Mouse (Mus musculus) neural tube, embryonic 15.5 days (tissue): ENCODE data around the gene Tmem255b. TPM values are rescaled to one million over a fixed set of nuclear protein-coding genes. Genes with fewer than 3 reads are reported as not detected.

Experiments
- ATAC-seq: fragments of 200-750 bp; cut with Nextera tagmentation; 2 replicates; pipeline ENCODE4 v1.8.0; 2017; ENCODE audit warnings: mild to moderate bottlenecking, moderate TSS enrichment, moderate library complexity; ENCODE audit not compliant: low FRiP score
- H3K27ac ChIP-seq: fragments of 300-500 bp; sonication (generic); replicated peaks from 2 replicates; pipeline ENCODE4 v1.5.1; 2015; ENCODE audit warnings: mild to moderate bottlenecking, inconsistent platforms
- H3K27me3 ChIP-seq: fragments of 300-500 bp; sonication (generic); replicated peaks from 2 replicates; pipeline ENCODE4 v1.6.1; 2015; ENCODE audit warnings: inconsistent platforms
- H3K36me3 ChIP-seq: fragments of 300-500 bp; sonication (generic); 2 replicates; pipeline ENCODE4 v1.6.1; 2015; ENCODE audit warnings: inconsistent platforms
- H3K4me1 ChIP-seq: fragments of 300-500 bp; sonication (generic); 2 replicates; pipeline ENCODE4 v1.6.1; 2015; ENCODE audit warnings: inconsistent platforms
- H3K4me2 ChIP-seq: fragments of 300-500 bp; sonication (generic); 2 replicates; pipeline ENCODE4 v1.6.1; 2015; ENCODE audit warnings: inconsistent platforms, mild to moderate bottlenecking, moderate library complexity
- H3K4me3 ChIP-seq: fragments of 300-500 bp; sonication (generic); replicated peaks from 2 replicates; pipeline ENCODE4 v1.5.1; 2015; ENCODE audit warnings: mild to moderate bottlenecking, inconsistent platforms
- H3K9ac ChIP-seq: fragments of 300-500 bp; sonication (generic); replicated peaks from 2 replicates; pipeline ENCODE4 v1.6.1; 2015; ENCODE audit warnings: mild to moderate bottlenecking, inconsistent platforms
- H3K9me3 ChIP-seq: fragments of 300-500 bp; sonication (generic); replicated peaks from 2 replicates; pipeline ENCODE4 v1.6.1; 2016; ENCODE audit warnings: inconsistent platforms
- WGBS: fragments of 180-500 bp; shearing (Covaris S2); methylation state at CpG from one replicate; pipeline ENCODE4 v1.1.7; 2015; ENCODE audit warnings: mixed read lengths; 5-methylcytosine and 5-hydroxymethylcytosine counted together
- polyA plus RNA-seq: library from polyadenylated mRNA; unstranded; fragments of >200 nt; fragmentation: Nextera tagmentation; extraction: Ambion mirVana; gene quantifications from 2 replicates; pipeline ENCODE4 v1.2.1, GENCODE M21; 2015

Tmem255b gene
- polyA plus RNA-seq, 1 experiment from 2014 or later = 2.1 TPM

- H3K27ac ChIP-seq = no peak overlapping the region
- H3K27me3 ChIP-seq = no peaks in the 10 kb centered on the region
- ATAC-seq = no peak
- H3K9me3 ChIP-seq = no peaks in the 10 kb centered on the region
- WGBS = 81% methylated on average over 10 of the region's 10 CpGs
- no peak overlapping the region for H3K4me3 ChIP-seq
- H3K36me3 ChIP-seq = no peaks in the 10 kb centered on the region
- H3K4me2 ChIP-seq = no peak overlapping the region
- H3K9ac ChIP-seq = no peak overlapping the region
- H3K4me1 ChIP-seq = no peaks in the 10 kb centered on the region
These were observed 19.1 kb upstream of the Tmem255b start for GRCm38 (mm10) chr8:13415879-13416278.

GRCm38 (mm10) chr8:13419111-13419639, 15.8 kb upstream of the Tmem255b start:
- H3K36me3 ChIP-seq = no peaks in the 10 kb centered on the region
- 79% methylated on average over 2 of the region's 2 CpGs for WGBS
- H3K4me3 ChIP-seq = no peak overlapping the region
- H3K4me1 ChIP-seq = no peaks in the 10 kb centered on the region
- no peaks in the 10 kb centered on the region for H3K27me3 ChIP-seq
- no peak overlapping the region for H3K9ac ChIP-seq
- no peaks in the 10 kb centered on the region for H3K9me3 ChIP-seq
- ATAC-seq = no peak
- H3K4me2 ChIP-seq = no peak overlapping the region
- H3K27ac ChIP-seq = no peak overlapping the region

DNA sequence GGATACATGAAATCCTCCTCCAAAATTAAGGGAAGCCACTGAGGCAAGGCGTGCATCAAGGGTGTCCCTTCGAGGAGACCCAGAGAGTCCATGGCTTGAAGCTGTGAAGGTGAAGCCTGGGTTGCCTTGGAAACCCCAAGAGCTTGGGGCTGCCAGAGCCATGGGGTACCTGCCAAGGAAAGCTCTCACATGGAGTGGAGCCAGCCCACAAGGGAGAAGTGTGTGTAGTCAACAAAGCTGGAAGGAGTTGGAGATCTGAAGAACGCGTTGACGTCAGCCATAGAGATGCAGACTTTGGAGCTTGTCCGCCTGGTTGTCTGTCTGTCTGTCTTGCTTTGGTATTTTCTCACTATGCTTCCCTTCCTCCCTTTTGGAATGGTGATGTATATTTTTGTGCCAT, 14.0 kb upstream of the Tmem255b start:
- Histone ChIP-seq H3K27me3 (no peaks in the 10 kb centered on the region), H3K27ac (no peak overlapping the region), H3K9me3 (no peaks in the 10 kb centered on the region), H3K9ac (no peak overlapping the region), H3K4me3 (no peak overlapping the region), H3K36me3 (no peaks in the 10 kb centered on the region), H3K4me2 (no peak overlapping the region), H3K4me1 (no peaks in the 10 kb centered on the region)
- no peak for ATAC-seq
- WGBS = 90% methylated on average over 6 of the region's 6 CpGs

DNA sequence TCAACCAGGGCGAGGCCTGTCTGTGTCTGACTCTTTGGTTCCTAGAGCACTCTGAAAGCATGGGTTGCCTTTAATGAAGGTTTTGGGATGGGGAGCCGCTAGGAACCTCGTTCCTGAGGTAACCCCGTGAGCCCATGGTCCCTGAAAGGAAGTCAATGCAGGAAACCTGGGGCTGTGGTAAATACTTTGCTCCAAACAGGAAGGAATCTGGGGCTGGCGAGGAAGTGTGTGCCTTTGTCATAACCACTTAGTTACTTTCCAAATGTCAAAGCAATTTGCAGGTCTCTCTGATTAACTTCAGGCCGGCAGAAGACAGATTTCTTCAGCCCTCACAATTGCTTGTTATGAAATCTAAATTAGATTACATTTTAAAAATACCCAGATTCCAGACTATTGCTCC, 7.6 kb upstream of the Tmem255b start:
- ATAC-seq = no peak
- WGBS = 81% methylated on average over 6 of the region's 6 CpGs
- no peaks in the 10 kb centered on the region for H3K9me3 ChIP-seq

DNA sequence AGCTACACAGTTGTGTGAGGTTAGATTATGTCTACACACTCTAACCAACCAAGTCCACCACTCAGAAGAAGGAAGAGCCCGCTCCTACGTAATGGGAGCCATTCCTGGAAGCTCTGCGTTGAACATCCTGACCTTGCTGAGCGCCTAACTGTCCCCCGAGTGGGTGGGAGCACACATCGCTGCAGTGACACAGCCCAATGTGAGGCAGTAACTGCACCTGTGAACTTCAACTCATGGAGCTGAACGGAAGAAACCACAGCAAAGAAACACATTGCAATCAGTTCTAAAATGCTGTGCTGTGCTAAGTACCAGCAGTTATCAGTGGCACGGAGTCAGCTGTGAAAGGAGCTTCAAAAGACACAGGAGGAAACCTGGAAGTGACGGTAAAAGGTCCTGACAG, 6.8 kb upstream of the Tmem255b start:
- H3K4me2 ChIP-seq = no peak overlapping the region
- no peaks in the 10 kb centered on the region for H3K36me3 ChIP-seq
- ATAC-seq = no peak
- H3K9me3 ChIP-seq = no peaks in the 10 kb centered on the region
- 85% methylated on average over 9 of the region's 9 CpGs for WGBS
- no peak overlapping the region for H3K4me3 ChIP-seq
- no peak overlapping the region for H3K27ac ChIP-seq
- 0 out of 2 replicates have a peak, but pooled peaks cover 3% of the 10 kb centered on the region for H3K4me1 ChIP-seq
- H3K9ac ChIP-seq = no peak overlapping the region
- H3K27me3 ChIP-seq = no peaks in the 10 kb centered on the region

More for the DNA sequence above, 7.6 kb upstream of the Tmem255b start:
- Histone ChIP-seq H3K9ac (no peak overlapping the region), H3K27me3 (no peaks in the 10 kb centered on the region), H3K4me1 (0 out of 2 replicates have a peak, but pooled peaks cover 3% of the 10 kb centered on the region), H3K27ac (no peak overlapping the region), H3K36me3 (no peaks in the 10 kb centered on the region), H3K4me2 (no peak overlapping the region), H3K4me3 (no peak overlapping the region)

DNA sequence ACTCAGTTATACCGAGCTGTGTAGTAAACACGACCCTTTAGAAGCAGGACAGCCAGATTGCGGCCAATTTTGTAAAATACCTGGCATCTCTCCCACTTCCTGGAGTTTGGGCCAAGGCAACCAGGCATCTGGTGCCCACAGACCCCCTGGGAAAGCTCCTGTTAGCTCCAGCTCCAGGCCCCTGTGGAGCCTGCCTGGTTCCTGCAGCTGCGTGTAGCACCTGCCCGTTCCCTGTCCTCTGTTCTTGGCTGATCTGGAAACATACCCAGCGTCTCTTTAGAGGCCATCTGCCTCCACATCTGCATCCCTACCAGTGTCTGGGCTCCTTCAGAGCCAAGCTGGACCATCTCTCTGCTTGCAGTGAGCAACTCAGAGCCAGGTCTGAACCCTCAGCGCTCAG, 4.6 kb upstream of the Tmem255b start:
- no peak overlapping the region for H3K27ac ChIP-seq

DNA sequence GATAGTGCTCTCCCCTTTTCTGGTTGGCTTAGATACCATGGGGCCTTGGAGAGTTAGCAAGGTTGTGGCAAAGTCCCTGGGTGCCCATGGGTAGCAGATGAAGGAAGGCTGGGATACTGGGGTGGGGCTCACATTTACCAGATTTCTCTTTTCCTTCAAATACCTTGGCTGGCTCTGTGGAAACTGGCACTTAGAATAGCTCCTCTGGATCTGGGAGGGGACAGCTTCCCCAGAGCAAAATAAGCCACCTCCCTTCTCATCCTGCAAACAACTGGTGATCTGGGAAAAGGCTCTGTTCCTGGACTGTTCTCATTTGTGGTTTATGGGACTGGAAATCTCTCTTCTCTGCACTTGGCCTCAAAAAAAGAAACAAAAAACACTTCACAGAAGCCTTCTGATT, 4.1 kb upstream of the Tmem255b start:
- H3K27ac ChIP-seq = no peak overlapping the region

More for the DNA sequence above, 4.6 kb upstream of the Tmem255b start:
- Histone ChIP-seq H3K27me3 (peaks cover 17% of the 10 kb centered on the region), H3K4me2 (no peak overlapping the region), H3K4me3 (no peak overlapping the region), H3K9ac (no peak overlapping the region), H3K4me1 (peaks cover 8% of the 10 kb centered on the region; the same call in 1 of the 2 replicates), H3K9me3 (no peaks in the 10 kb centered on the region), H3K36me3 (no peaks in the 10 kb centered on the region)
- ATAC-seq = no peak
- 73% methylated on average over 7 of the region's 7 CpGs for WGBS

GRCm38 (mm10) chr8:13433130-13433529, 1.9 kb upstream of the Tmem255b start:
- no peak for ATAC-seq
- no peak overlapping the region for H3K4me2 ChIP-seq
- no peak overlapping the region for H3K4me3 ChIP-seq

More for the DNA sequence above, 4.1 kb upstream of the Tmem255b start:
- H3K27me3 ChIP-seq = peaks cover 21% of the 10 kb centered on the region
- peaks cover 11% of the 10 kb centered on the region; the same call in 1 of the 2 replicates for H3K4me1 ChIP-seq
- no peak overlapping the region for H3K4me3 ChIP-seq
- H3K9ac ChIP-seq = no peak overlapping the region
- no peaks in the 10 kb centered on the region for H3K36me3 ChIP-seq
- no peak overlapping the region for H3K4me2 ChIP-seq
- ATAC-seq = no peak
- no peaks in the 10 kb centered on the region for H3K9me3 ChIP-seq

DNA sequence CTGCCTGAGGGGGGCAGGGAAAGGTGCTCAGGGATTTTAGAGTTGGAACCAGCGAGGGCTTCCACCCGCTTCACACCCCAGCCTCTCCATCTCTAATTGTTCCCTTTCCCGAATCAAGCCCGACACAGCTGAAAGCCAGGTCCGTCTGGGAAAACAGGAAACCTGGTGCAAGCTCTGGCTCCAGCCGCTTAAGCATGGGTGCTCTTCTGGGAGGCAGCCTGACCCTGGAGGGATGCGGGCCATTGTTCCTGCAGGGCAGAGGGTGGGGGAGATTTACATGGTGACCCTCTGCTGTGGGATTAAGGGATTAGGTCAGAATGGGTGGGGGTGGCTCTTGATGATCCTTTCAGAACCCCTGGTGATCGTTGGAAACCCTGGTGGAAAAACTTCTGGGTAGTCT, 1.1 kb downstream of the Tmem255b start:
- H3K27ac ChIP-seq = no peak overlapping the region
- 19% methylated on average over 8 of the region's 8 CpGs for WGBS
- peaks cover 8% of the 10 kb centered on the region; the same call in 1 of the 2 replicates for H3K4me1 ChIP-seq
- no peaks in the 10 kb centered on the region for H3K36me3 ChIP-seq
- no peak overlapping the region for H3K9ac ChIP-seq
- no peak overlapping the region for H3K4me3 ChIP-seq
- H3K27me3 ChIP-seq = peaks cover 36% of the 10 kb centered on the region
- H3K4me2 ChIP-seq = no peak overlapping the region
- no peaks in the 10 kb centered on the region for H3K9me3 ChIP-seq
- no peak for ATAC-seq

More at GRCm38 (mm10) chr8:13433130-13433529, 1.9 kb upstream of the Tmem255b start:
- peaks cover 11% of the 10 kb centered on the region; the same call in 1 of the 2 replicates for H3K4me1 ChIP-seq
- no peaks in the 10 kb centered on the region for H3K36me3 ChIP-seq
- 95% methylated on average over 5 of the region's 5 CpGs for WGBS
- no peak overlapping the region for H3K27ac ChIP-seq
- H3K9ac ChIP-seq = no peak overlapping the region
- no peaks in the 10 kb centered on the region for H3K9me3 ChIP-seq
- peaks cover 36% of the 10 kb centered on the region for H3K27me3 ChIP-seq

GRCm38 (mm10) chr8:13437531-13437930, 2.5 kb downstream of the Tmem255b start:
- H3K36me3 ChIP-seq = no peaks in the 10 kb centered on the region
- H3K4me1 ChIP-seq = peaks cover 8% of the 10 kb centered on the region; the same call in 1 of the 2 replicates
- no peak overlapping the region for H3K4me3 ChIP-seq
- H3K27me3 ChIP-seq = peaks cover 36% of the 10 kb centered on the region
- H3K4me2 ChIP-seq = no peak overlapping the region
- no peaks in the 10 kb centered on the region for H3K9me3 ChIP-seq
- no peak for ATAC-seq
- no peak overlapping the region for H3K27ac ChIP-seq
- WGBS = 89% methylated on average over 2 of the region's 2 CpGs
- H3K9ac ChIP-seq = no peak overlapping the region

DNA sequence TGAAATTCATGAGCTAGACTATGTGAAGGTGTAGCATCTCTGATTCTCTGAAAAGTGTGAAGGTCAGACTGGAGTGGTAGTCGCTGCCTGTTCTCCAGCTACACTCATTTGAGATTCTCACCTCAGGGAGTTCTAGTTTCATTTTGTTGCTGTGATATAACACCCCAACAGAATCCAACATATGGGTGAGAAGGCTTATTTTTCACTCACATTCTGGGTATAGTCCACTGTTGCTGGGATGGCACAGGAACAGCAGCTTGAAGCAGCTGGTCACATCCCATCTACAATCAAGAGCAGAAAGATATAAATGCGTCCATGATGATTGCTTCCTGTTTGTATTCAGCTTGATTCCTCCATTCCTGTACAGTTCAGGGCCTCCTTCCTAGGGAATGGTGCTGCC, 7.2 kb downstream of the Tmem255b start:
- no peak for ATAC-seq
- Histone ChIP-seq H3K4me2 (no peak overlapping the region), H3K27me3 (peaks cover 3% of the 10 kb centered on the region; the same call in 1 of the 2 replicates), H3K36me3 (no peaks in the 10 kb centered on the region), H3K27ac (no peak overlapping the region), H3K9ac (no peak overlapping the region), H3K9me3 (no peaks in the 10 kb centered on the region), H3K4me1 (no peaks in the 10 kb centered on the region), H3K4me3 (no peak overlapping the region)
- 95% methylated on average over 2 of the region's 2 CpGs for WGBS

GRCm38 (mm10) chr8:13446456-13446855, 11.5 kb downstream of the Tmem255b start:
- ATAC-seq = no peak
- Histone ChIP-seq H3K4me3 (no peak overlapping the region), H3K4me2 (no peak overlapping the region), H3K9ac (no peak overlapping the region), H3K36me3 (no peaks in the 10 kb centered on the region), H3K27me3 (no peaks in the 10 kb centered on the region), H3K27ac (no peak overlapping the region), H3K9me3 (no peaks in the 10 kb centered on the region), H3K4me1 (no peaks in the 10 kb centered on the region)
- 91% methylated on average over 6 of the region's 6 CpGs for WGBS
